In the genomic region with DNA sequence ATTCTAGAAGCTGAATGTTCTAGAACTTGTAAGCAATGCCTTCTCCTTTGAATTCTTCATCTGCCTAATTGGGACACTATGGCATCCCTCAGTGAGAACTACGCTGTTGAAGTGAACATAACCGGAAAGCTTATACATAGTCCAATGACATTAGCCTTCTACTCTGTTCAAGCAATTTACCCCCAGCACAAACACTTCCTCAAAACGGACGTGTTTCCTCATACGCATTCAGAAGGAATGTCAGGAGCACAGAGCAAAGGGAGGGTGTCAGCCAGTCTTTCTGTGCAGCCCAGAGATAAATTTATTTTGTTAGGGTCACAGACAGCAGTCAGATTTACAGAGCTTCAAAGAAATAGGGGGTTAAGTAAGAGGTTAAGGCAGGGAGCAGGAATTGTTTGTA, we compare ENCODE assay signal across 29 mouse cellular contexts.
"Had no signal": no experiment of that assay in that cellular context is flagged by ENCODE, and none has a peak within 500 bp of the region (broad histone marks: within the 10 kb centered on the region; RNA-seq: fewer than 3 reads in every experiment).

No protein-coding gene starts in this region.

- H3K4me2 ChIP-seq: embryonic facial prominence, embryonic 12.5 days; embryonic facial prominence, embryonic 13.5 days; embryonic facial prominence, embryonic 15.5 days; forebrain, embryonic 12.5 days; forebrain, embryonic 13.5 days; forebrain, embryonic 15.5 days had no signal

- H3K9ac ChIP-seq: embryonic facial prominence, embryonic 12.5 days; embryonic facial prominence, embryonic 13.5 days; embryonic facial prominence, embryonic 15.5 days; forebrain, embryonic 12.5 days; forebrain, embryonic 13.5 days; forebrain, embryonic 15.5 days; forebrain, postnatal 0 days had no signal

- DNase-seq: cerebellum, adult 18-20 months; cerebellum, adult 2 months; cerebellum, adult 8-10 months; cerebellum, adult 9-10 months; cerebellum, adult 9-11 months; cerebellum, postnatal 10 days; cerebellum, postnatal 14 days; cerebellum, postnatal 25 days; cerebellum, postnatal 36 days; embryo, embryonic 11 days; forebrain, postnatal 0 days; gastrocnemius, adult 2 months; gastrocnemius, postnatal 10 days; gastrocnemius, postnatal 14 days; gastrocnemius, postnatal 25 days; gastrocnemius, postnatal 36 days; heart, adult 11 months; heart, adult 18-20 months had no signal

- H3K9me3 ChIP-seq: embryonic facial prominence, embryonic 10.5 days; embryonic facial prominence, embryonic 12.5 days; embryonic facial prominence, embryonic 13.5 days; embryonic facial prominence, embryonic 15.5 days; forebrain, embryonic 10.5 days; forebrain, embryonic 12.5 days; forebrain, embryonic 13.5 days; forebrain, embryonic 15.5 days had no signal

- H3K27ac ChIP-seq: embryonic facial prominence, embryonic 10.5 days; embryonic facial prominence, embryonic 12.5 days; embryonic facial prominence, embryonic 13.5 days; embryonic facial prominence, embryonic 15.5 days; forebrain, embryonic 10.5 days; forebrain, embryonic 12.5 days; forebrain, embryonic 13.5 days; forebrain, embryonic 15.5 days; gastrocnemius, adult 2 months had no signal

- H3K27me3 ChIP-seq: embryonic facial prominence, embryonic 12.5 days; embryonic facial prominence, embryonic 13.5 days; forebrain, embryonic 12.5 days; forebrain, embryonic 13.5 days; forebrain, embryonic 15.5 days had no signal

- H3K36me3 ChIP-seq: embryonic facial prominence, embryonic 10.5 days; embryonic facial prominence, embryonic 12.5 days; embryonic facial prominence, embryonic 13.5 days; embryonic facial prominence, embryonic 15.5 days; forebrain, embryonic 10.5 days; forebrain, embryonic 12.5 days; forebrain, embryonic 15.5 days had no signal

- H3K4me3 ChIP-seq: embryonic facial prominence, embryonic 10.5 days; embryonic facial prominence, embryonic 12.5 days; embryonic facial prominence, embryonic 13.5 days; embryonic facial prominence, embryonic 15.5 days; erythroblast, embryonic 14.5 days; forebrain, embryonic 10.5 days; forebrain, embryonic 12.5 days; forebrain, embryonic 13.5 days; forebrain, embryonic 15.5 days; gastrocnemius, adult 2 months had no signal

- ATAC-seq: forebrain, embryonic 13.5 days; forebrain, embryonic 14.5 days; forebrain, embryonic 15.5 days; forebrain, embryonic 16.5 days; forebrain, postnatal 0 days had no signal
